Mouse (Mus musculus) midbrain, embryonic 13.5 days (tissue): ENCODE results near the gene Ptgr2. TPM values are rescaled to one million over a fixed set of nuclear protein-coding genes. Genes with fewer than 3 reads are reported as not detected.

Source experiments
- polyA plus RNA-seq: library from polyadenylated mRNA; unstranded; fragments of >200 nt; fragmentation: Nextera tagmentation; extraction: Ambion mirVana; gene quantifications from 2 replicates; pipeline ENCODE4 v1.2.1, GENCODE M21; 2015

The Ptgr2 gene
- polyA plus RNA-seq, 1 experiment from 2014 or later: 14.0 TPM

Other genes starting within 250 kb of the Ptgr2 start
- 0.05 and 0.09 TPM in 2 replicates for gene Acot4, start 246.9 kb upstream of the Ptgr2 start, polyA plus RNA-seq
- gene Gm49366, start 246.3 kb upstream of the Ptgr2 start, polyA plus RNA-seq: not detected in 2 replicates
- 0.70 and 1.0 TPM in 2 replicates for gene Acot3, start 233.1 kb upstream of the Ptgr2 start, polyA plus RNA-seq
- gene Acot5, start 215.9 kb upstream of the Ptgr2 start, polyA plus RNA-seq: not detected in 2 replicates
- gene Acot6, start 184.6 kb upstream of the Ptgr2 start, polyA plus RNA-seq: 0.81 and 0.96 TPM in 2 replicates
- 7.8 and 9.7 TPM in 2 replicates for gene Dnal1, start 170.9 kb upstream of the Ptgr2 start, polyA plus RNA-seq
- 5.5 and 6.5 TPM in 2 replicates for gene Pnma1, start 136.7 kb upstream of the Ptgr2 start, polyA plus RNA-seq
- gene Elmsan1, start 66.4 kb upstream of the Ptgr2 start, polyA plus RNA-seq: 3.6 and 5.2 TPM in 2 replicates
- 103 TPM in 2 replicates for gene Zfp410, start 31.6 kb downstream of the Ptgr2 start, polyA plus RNA-seq
- gene Coq6, start 76.4 kb downstream of the Ptgr2 start, polyA plus RNA-seq: 42.6 and 45.0 TPM in 2 replicates
- 17.7 and 20.6 TPM in 2 replicates for gene Fam161b, start 76.6 kb downstream of the Ptgr2 start, polyA plus RNA-seq
- 9.9 and 10.2 TPM in 2 replicates for gene Entpd5, start 123.8 kb downstream of the Ptgr2 start, polyA plus RNA-seq
- 2.5 and 4.5 TPM in 2 replicates for gene Bbof1, start 123.8 kb downstream of the Ptgr2 start, polyA plus RNA-seq
- gene Rnf113a2, start 132.0 kb downstream of the Ptgr2 start, polyA plus RNA-seq: 27.0 and 27.1 TPM in 2 replicates
- 28.9 and 29.9 TPM in 2 replicates for gene Aldh6a1, start 165.8 kb downstream of the Ptgr2 start, polyA plus RNA-seq
- 38.6 and 41.3 TPM in 2 replicates for gene Lin52, start 166.2 kb downstream of the Ptgr2 start, polyA plus RNA-seq